Mouse (Mus musculus) right cerebral cortex, adult 18-20 months (tissue): ENCODE measurements at regions not wholly inside any gene's neighbourhood (a gene's known extent, or its start where the extent isn't known, plus 50 kb on each side); places are given as distances from the start of the nearest gene placed in this dataset.
"Not testable (repeated sequence)": the region's sequence is repeated elsewhere in the genome, so short reads cannot be mapped to it uniquely, and the experiment has no call there.

Experiments used
- DNase-seq: peaks from one replicate; pipeline ENCODE4 v3.0.0; 2022; ENCODE audit warnings: mixed read lengths

DNA sequence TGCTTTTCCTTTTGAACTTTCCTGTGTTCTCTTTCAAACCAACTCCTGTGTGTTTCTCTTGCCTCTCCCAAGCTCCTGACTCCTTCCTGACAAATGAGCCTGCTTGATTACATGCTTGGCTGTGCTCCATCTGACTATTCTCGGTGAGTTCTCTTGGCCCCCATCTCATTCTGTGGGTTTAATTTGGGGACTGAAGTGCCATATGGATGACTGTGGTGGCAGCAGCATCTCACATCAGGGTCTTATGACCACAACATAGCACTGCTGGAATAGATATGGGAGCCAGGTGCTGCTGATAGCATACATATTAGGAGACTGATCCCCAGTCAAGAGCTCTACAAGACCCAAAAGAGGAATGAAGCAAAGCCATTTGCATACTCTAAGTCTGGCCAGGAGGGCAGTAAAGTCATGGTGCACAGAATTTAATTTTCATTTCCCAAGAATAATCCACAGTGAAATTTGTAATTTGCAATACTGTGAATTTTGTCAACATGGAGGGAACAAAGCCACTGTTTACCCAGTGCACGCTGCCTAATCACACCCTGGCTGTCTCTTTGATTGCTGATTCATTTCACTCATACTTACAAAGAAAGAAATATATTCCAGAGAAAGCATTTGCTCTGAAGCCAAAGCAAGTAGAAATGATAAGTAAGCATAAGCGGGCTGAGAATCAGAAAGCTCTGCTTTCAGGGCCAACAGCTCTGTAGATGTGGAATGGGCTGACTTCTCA lies 1478.4 kb upstream of the Gm7489 start:
- DNase-seq = no peak

DNA sequence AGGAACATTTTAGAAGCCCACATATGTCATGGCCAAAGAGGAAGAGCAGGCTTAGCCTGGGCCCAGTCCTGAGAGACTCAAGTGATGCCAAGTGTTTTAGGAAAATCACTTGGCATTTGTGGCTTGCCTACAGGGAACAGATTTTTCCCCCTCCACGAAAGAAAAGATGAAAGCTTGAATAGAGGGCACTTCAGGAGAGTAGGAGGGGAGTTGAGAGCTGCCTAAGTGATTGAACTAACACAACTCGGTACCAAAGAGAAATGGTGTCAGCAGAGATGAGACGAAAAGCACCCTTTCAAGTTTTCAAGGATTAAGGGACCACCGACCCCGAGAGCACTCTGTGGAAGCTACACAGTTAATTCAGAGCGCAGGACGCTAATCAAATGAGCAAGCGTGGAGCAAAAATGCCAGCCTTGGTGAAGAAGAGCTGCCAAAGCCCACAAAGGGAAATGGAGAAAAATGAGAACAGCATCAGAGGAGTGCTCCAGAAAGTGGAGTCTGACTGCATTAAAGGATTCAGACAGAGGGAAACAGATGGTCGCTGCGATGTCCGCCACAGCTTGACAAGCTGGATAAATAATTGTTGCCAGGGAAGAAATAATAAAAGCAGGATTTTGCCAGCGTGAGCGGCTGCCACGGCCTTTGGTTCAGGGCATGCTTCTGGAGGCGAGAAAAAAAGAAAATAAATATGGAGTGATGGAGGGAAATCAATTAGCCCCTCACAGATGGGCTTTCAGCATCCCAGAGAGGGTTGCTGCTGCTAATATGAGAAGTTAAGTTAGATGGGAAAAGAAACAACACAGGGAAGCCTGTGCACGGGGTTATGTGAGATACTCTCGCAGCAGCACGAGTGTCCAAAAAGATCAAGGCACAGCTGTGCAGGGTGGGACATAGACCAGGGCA lies 1471.6 kb upstream of the Gm7489 start:
- peak; percentile 20 for DNase-seq

DNA sequence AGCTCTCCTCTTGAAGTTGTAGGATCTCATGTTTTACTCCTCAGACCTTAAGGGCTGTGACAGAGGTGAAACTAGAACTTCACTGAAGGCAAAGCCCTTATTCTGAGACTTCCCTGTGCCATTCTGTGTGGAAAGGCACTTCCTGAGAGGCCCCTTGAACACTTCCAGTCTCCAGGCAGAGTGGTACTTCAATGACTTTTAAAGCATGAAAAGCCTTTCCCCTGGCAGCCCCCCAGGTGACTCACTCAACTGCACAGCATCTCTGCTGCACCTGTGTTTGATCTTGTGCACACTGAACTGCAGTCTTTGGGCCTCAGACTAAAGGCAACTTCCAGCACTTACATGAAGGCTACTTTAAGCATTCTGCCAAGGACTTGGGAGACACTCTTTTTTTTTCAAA lies 1458.7 kb upstream of the Gm7489 start:
- DNase-seq = no peak

DNA sequence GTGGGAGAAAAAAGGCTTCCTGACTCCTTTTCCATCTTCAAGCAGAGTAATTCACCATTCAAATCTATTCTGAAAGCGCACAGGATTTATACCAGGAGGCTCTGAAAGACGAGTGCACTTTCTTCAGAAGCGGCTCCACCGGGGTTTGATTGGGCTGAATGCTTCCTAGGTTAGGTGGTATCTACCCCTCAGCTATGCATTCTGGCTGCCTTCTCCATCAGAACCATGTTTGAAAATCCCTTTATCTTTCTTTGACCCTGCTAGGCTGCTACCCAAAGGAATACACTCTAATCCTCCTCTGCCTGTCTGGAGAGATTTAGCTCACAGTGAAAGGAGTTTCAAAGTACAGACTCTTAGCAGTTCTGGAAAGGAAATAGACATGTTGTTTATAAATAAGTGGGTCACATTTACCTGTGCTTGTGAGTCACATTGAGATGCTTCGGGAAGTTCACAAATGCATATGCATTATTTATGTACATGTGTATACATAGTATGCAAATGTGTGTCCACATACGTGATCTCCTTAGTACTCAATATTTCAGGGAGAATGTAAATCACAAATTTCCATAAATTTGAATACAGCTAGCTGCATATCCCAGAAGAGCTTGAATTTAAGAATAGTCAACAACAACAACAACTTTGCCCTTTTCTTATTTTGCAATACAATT lies 1454.1 kb upstream of the Gm7489 start:
- DNase-seq = no peak

DNA sequence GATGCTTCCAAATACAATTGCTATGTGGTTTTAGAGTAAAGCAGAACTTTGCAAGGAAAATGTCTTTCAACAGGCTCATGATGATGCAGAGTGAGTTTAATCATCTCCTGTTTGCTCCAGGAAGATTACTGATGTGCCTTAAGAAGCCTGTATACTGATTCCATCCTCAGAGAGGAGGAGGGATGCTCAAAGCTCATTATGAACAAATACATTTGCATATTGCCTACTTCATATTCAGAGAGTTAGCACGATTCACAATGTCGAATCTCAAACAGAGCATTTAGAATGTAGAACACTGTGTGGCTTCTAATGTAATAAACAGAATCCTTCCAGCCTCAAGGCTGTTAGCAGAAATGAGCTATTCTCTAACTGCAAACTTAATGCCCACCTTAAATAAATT lies 1451.1 kb upstream of the Gm7489 start:
- DNase-seq = no peak

DNA sequence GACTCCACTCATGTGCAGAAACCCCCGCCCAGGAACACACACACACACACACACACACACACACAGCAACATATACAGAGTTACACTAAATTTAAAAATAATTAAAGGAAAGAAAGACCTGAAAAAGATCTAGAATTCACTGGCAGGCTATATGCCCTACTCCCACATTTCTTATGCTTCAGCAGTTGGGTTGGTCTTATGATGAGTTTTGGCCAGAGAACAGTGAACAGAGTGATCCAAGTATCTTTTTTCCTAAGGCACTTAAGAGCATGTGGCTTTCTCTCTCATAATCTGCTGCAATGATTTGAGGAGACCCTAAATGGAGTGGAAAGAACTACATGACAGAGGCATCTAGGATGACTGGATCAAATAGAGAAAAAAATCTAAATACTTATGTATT lies 1446.3 kb upstream of the Gm7489 start:
- no peak for DNase-seq

DNA sequence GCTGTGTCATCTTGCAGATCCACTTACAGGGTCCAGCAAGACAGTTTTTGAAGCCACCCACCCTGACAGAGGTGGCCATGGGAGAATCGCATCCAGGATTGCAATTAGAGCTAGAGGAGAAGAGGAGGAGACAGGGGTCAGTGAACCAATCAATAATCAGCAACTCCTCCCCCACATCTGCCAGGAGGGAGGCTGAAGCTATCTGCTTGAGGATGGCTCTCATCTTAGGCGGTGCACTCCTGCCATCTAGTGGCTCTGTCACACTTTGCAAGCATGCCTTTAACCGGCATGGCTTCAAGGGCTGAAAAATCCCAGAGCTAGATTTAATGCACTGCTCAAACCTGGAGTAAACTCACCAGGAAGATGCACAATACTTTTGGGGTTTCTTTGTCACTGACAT lies 1425.9 kb upstream of the Gm7489 start:
- peak; percentile 82 for DNase-seq

DNA sequence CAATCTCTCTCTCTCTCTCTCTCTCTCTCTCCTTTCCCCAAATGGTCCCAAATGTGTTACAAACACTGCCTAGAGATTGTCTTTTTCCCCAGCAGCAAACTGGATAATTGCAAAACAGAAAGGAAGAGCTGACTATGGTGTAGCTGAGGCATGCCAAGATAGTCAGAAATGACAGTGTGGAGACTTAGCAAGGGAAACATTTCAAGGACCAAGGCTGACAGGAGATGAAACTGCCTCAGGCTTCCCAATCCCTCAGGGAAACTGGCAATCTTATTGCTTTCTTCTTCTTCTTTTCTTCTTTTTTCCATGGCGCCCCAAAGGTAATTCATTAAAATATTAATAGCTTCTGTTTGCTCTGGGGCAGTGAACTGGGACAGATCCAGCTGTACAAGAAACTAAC lies 1425.4 kb upstream of the Gm7489 start:
- no peak for DNase-seq

DNA sequence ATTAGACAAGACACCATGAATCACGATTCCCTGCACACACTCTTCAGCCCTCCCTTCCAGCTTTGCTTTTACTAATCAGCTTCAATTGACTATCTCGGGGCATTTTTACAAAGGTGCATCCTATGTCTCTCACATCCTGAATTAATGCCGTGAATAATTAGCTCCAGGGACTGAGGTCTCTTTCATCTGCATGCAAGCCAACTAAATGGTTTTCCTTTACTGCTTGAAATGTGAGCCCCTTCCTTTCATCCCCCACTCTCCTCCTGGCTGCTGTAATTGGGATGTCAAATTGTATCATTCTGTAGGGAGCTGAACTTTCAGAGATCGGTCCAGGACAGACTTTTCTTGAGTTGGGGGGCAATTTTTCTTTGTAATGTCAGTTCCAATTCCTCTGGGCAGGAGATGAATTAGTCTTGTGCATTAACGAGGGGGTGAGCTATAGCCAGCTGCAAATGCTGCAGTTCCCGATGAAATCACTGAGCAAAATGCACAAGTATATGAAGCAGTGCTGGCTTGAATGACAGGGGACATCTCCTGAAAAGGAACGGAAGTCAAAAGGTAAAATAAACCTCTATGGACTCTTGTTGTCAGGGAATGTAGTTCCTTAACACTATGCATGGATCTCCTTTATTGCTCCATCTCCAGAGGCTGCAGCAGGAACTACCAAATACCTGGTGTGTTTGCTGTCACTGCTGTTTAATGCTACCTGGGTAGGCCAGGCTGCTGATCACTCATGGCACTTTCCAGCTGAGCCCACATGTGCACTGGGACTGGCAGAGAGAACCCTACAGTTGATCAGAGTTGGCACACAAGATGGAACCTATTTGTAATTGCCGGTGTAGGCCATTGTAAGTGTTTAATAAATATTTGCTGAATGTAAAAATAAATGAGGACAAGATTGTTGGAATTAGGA lies 1420.2 kb upstream of the Gm7489 start:
- no peak for DNase-seq

DNA sequence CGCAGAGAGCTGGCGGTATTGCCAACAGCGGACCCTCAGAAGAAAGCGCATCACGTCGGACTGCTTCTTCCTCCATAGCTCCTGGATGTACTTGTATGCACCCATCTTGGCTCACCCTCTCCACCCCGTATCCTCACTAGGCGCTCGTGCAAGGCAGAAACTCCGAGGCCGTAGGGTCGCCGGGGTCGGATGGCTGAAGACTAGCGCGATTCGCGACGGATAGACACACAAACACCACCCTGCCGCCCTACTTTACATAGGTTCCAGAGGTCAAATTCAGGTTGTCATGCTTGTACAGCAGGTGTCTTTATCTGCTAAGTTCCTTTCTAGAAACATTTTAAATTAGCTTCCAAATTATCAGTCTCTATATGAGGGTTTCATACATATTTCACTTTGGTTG lies 1406.6 kb upstream of the Gm7489 start:
- DNase-seq = not testable (repeated sequence)

DNA sequence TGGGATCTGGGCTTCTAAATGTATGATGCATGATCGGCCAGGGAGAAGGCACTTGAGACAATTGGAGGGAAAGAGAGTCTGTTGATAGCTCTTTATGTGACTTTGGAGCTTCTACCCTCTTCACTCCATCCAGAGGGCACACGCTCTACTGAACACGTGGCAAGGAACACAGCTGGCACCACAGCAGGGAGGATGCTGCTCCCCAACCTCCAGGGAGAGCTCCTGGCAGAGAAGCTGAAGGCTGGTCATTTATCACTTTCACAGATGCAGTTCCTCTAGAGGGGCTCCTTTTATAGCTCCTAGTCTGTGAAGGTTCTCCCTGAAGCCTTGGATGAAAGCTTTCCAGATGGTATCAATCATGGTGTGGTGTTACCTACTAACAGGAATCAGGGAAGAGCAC lies 1403.9 kb upstream of the Gm7489 start:
- DNase-seq = no peak

DNA sequence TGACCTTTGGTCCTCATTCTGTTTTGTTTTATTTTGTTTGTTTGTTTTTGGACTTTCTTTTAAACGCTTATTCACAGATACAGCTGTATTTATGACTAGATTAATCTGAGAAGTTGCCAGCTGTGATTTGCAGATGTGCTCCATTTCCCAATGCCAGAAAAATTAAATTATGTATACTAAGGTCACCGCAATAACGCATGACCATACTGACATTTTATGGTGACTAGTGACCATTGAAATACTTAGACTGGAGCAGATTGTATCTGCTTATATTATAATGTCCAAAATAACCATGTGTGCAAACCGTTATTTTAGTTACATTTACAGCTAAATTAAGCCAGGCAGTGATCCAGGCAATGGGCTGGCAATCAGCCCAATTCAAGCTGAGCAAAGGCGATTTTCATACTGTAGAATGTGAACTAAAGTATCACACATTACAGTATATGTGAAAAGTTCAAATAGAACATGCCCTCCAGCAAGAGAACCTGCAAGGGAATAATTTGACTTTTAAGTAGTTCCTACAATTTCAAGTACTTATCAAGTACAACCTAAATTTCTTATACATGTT lies 1401.0 kb upstream of the Gm7489 start:
- no peak for DNase-seq

DNA sequence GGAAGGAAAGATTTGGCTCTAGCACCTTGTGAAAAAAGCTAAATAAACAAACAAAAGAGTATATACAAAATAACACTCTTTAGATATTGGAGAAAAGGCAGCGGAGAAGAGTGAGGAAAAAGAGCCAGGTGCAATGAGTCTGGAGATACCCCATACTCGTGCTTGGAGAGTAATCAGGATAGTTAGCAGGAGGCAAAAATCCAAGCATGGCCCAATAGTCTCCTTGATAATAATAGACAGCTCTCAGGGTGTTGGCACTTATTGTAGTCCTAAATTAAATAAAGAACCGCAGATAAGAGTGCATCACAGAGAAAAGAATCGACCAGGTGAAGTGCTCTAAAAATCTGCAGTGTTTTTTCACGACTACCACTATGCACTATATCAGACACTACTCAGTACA lies 1400.4 kb upstream of the Gm7489 start:
- DNase-seq = no peak

DNA sequence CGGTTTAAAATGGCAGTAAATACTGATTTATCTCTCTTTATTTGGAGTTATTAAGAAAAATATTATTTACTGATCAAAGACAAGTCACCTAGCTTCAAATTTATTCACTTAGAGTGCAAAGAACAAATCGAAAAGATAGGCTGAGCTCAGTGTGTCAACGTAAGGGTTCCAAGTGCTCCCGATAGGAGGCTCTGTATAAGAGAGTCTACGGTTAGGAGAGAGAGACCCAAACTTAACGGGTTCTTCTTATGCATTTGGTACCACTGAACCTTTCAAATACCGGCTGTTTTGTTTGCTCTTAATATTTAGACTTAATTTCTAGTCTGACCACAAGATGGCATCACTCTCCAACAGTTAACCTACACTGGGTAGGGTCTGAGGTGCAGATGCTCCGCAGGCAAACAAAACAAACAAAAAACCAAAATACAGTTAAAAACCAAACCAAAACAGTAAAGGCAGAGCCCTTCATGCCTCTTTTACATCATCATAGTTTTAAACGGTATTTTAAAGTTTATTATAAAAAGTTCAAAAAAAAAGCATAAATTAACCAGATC lies 1379.4 kb upstream of the Gm7489 start:
- DNase-seq = no peak

DNA sequence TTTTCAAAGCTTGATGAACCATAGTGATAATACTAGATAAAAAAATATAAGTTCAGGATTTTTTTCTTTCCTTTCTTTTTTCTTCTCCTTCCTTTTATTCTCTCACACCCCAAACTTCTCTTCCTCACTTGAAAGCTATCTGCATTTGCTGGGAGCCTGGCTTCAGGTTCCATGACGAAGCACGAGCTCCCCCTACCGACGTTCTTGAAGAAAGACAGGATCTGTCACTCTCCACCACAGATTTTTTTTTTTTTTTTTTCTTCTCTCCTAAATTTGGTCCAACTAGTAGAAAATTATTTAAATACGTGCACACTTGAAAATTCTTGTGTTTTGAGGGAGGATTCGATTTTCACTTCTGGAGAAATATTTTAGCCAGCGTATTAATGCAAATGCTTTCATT lies 1377.8 kb upstream of the Gm7489 start:
- DNase-seq = peak; percentile 50

DNA sequence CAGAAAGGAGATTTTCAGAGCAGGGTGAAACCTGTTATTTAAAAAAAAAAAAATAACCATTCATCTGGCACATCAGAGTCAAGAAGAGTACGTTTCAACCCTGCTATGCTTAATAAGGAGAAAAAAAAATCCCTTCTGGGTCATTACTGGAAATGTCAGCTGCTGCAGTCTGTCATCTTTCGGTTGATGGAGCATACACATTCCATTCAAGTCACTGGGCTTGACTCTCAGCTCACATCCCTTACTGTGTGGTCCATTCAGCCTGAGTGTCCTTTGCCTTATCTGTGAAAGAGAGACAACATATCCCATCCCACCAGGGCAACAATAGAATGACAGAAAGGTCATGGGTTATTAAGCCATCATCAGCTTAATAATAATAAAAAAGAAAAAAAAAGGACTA lies 1376.1 kb upstream of the Gm7489 start:
- no peak for DNase-seq

DNA sequence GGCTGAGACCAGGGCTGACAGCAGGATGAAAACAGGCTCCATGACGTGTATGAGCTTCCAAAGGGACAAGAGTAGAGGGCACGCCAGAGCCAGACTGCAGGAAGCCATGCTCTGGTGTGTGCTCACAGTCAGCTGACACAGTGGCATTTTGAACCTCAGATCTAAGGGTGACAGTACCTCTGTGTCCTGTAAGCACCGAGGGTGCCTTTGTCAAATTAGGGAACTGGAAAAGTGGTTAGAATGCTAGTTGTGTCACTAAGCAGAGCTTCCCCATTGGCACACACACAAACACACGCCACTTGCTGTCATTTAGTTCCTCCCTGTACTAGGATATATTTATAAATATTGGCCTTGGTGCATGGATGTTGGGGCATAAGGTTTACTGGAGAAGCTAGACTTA lies 1374.6 kb upstream of the Gm7489 start:
- no peak for DNase-seq

DNA sequence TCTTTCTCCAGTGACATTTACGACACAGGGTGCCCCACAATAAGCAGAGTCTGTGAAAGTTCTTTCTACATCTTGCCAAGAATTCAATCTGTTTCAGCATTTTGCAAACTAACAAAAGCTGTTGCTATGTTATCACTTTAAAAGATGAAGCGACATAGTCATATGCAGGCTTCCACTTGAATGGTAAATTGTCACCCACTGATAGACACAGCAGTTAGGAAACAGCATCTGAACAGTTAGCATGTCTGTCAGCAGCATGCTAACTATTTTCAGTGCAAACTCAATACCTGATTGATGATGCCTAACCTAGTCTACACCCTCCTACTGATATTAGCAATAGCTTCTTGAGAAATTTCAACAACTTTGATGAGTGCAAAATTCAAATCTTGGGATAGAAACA lies 1348.1 kb upstream of the Gm7489 start:
- DNase-seq = no peak

DNA sequence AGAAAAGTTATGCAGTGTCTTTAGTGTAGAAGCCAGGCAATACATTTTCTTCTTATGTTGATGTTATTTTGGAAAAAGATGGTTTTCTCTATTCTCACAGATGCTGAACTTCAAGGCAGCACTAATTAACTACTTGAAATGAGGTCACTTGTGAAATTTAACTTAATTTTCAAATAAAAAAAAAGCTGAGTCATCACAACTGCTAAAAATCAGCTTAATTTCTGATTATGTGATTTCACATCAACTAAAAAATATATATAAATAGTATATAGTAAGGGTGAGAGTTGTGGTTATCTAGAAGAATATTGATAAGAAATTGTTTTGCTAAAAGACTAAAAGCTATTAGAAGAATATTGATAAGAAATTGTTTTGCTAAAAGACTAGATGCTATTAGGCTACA lies 1326.0 kb upstream of the Gm7489 start:
- DNase-seq = no peak

DNA sequence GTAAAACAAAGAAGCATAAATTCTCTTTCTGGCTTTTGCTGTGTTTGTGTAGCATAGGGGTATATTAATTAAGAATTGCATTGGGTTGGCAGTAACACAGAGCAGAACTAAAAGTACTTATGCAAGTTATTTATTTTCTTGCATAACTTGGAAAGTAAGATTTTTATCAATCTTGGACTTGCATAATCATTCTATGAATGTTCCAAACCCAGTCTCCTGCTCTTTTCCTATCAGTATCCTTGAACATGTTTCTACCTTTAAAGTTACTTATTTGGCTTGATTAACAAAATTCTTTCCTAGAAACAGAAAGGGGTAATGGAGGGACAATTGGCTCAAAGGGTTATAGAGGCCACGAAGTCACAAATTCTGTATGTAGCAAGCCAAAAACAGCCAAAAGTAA lies 1320.6 kb upstream of the Gm7489 start:
- DNase-seq = no peak

DNA sequence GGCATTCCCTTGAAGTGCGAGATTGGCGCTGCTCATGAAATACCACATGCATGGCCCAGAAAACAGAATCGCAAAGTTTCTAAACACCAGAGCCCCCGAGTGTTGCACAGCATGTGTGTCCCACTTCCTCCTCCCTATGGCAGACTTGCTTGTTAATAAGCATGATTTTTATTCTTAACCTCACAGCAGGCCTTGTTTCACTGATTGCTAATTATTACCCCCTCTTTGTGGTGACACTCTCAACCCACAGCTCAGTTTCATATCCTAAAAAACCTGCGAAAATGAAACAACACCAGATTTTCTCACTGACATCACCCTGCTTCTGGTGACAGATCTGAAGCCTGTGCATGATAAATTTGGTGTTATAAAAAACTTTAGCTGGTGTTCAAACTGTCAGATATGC lies 1319.3 kb upstream of the Gm7489 start:
- peak; percentile 48 for DNase-seq

DNA sequence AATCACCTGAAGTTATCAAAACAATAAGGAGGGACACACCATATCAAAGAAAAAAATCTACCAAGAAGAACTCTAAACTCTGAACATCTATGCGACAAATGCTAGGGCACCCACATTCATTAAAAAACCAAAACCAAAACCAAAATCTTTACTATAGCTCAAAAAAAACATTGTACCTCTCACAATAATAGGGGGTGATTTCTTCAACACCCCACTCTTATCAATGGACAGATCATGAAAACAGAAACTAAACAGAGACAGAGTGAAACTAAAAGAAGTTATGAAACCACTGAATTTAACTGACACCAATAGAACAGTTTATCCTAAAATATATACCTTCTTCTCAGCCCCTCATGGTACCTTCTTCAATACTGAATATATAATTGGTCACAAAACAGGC lies 1314.5 kb upstream of the Gm7489 start:
- no peak for DNase-seq
